Mouse (Mus musculus): ENCODE measurements around the gene Prr14l.
"Not testable (repeated sequence)": the region's sequence is repeated elsewhere in the genome, so short reads cannot be mapped to it uniquely, and the experiment has no call there.

The Prr14l gene

DNA sequence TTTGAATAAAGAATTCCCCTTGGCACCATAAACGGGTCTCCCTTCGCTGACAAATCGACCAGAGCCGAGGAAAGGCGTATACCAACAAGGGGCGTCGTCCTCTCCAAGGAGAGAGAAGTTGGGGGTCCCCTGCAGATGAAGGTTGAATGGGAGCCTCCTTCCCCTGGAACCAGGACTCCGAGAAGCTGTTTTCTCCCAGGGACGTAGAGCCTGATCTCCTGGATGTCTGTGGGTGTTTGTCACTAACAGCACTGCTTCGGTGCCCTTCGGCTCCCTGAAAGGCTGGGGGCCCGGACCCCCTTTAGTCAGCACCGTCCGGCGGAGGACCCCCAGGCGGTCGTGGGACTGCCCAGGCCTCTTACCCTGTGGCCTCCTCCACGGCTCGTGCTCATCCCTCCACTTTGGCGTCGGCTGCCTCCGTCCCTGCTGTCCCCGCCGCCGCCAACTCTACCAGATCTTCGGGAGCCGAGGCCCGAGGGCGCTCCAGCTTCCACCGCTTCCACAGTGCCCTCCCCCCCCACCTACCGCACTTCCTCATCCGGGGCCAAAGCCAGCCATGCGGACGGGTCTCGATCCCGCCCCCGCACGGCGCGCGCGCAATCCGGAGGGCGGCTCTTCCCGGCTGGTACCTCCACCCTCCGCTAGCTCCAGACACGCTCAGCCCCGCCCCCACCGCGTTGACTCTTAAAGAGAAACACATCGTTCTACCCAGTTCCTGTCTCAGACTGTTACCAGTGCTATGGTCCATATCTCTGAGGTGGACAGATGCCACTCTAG is at the start of gene Prr14l:
Gene Prr14l, minus strand, starts transcription at position 526 of the 777 bp plus-strand sequence.
- DNase-seq (ENCODE audit: extremely low read depth, insufficient read length, low spot score), result peak; percentile 96

DNA sequence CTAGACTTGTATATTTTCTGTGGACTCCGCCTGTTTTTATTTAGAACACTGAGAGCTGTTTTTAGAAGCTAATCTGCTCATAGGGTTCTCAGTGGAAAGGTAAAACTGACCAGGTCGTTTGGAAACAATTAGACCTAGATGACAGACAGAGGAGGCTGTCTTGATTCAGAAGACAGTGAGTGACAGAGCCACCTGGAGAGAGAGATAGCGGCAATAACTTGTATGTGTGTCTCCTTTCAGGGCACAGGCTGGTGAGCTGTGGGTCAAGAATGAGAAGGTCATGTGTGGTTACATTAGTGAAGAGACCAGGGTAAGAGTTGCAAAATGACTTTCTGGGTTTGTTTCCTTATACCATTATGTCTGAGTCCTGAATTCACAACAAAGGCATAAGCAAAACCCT is 32.7 kb upstream of the Prr14l start:
- DNase-seq (ENCODE audit: extremely low read depth, insufficient read length, low spot score), result no peak

- no peak for DNase-seq (ENCODE audit: extremely low read depth, insufficient read length, low spot score)
Measured at GRCm38 (mm10) chr5:32872346-32872745, 18.3 kb upstream of the Prr14l start.

GRCm38 (mm10) chr5:32869389-32870024 is 15.5 kb upstream of the Prr14l start:
- no peak for DNase-seq (ENCODE audit: extremely low read depth, insufficient read length, low spot score)

DNA sequence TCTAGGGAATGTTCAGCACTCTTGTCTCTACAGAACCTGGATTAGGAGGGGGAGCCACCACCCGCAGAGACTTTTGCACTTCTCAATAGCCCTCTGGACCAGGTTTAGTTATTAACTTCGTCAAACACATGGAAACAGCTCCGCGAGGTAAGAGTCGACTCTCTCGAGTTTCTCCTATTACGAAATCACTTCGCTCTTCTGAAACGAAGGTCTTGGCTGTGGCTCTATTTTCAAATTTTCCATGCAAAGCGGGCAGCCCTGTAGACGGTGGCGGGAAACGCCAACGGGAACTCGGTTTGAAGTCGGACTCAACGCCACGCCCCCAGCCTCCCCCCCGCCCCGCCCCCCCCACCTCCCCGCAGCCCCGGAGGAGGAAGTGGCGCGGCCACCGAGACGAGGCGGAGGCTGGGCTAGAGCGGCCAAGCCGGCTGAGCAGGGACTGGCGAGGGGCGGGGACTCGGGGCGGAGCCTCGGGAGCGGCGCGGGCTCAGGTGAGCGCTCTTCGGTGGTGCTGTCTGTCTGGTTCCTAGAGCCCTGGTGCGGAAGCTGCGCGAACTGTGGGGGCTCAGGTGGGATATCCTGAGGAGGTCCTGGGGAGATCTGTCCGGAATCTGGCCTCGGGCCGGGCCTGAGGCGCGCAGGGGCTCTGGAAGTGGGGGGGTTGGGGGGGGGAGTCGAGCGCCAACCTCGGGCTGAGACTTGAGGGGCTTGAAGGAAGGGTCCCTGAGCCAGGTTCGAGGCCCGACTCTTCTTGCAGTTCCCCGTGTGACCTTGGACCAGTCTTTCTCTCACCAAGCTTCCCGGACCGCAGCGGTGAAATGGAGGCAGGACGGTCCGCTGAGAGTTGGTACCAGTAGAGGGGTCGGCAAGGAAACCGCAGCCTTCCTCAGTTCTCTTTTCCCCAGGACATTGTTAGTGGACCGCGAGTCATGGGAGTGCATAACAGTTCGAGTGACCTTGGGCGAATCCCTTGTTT is 9.5 kb upstream of the Prr14l start, which contains the start of gene Depdc5:
Gene Depdc5, plus strand, starts transcription at position 449 of the 976 bp plus-strand sequence.
- peak; percentile 86 for DNase-seq (ENCODE audit: extremely low read depth, insufficient read length, low spot score)

GRCm38 (mm10) chr5:32862469-32863132 is 8.5 kb upstream of the Prr14l start:
- peak; percentile 27 for DNase-seq (ENCODE audit: extremely low read depth, insufficient read length, low spot score)

DNA sequence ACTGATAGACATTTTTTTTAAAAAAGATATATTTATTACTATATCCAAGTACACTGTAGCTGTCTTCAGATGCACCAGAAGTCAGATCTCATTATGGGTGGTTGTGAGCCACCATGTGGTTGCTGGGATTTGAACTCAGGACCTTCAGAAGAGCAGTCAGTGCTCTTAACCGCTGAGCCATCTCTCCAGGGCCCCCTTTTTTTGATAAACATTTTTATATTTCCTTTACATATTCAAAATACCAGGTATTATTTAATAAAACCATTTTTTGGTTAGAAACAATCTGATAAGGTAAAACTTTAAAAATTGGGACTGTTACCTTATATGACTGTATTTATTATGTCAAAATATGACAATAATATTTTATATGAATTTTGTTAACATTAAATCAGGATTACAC is 7.0 kb upstream of the Prr14l start:
- no peak for DNase-seq (ENCODE audit: extremely low read depth, insufficient read length, low spot score)

GRCm38 (mm10) chr5:32857781-32858220 is 3.7 kb upstream of the Prr14l start:
- no peak for DNase-seq (ENCODE audit: extremely low read depth, insufficient read length, low spot score)

DNA sequence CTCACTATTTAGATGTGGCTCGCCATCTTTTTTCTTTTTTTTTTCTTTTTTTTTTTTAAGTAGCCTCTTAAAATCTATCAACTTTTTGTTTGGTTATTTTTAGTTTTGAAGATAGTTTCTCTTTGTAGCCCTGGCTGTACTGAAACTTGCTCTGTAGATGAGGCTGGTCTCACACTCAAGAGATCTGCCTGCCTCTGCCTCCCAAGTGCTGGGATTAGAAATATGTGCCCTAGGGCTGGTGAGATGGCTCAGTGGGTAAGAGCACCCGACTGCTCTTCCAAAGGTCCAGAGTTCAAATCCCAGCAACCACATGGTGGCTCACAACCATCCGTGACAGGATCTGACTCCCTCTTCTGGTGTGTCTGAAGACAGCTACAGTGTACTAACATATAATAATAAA is 1.2 kb upstream of the Prr14l start:
- not testable (repeated sequence) for DNase-seq (ENCODE audit: extremely low read depth, insufficient read length, low spot score)

GRCm38 (mm10) chr5:32854818-32855217 is 762 bp upstream of the Prr14l start:
- DNase-seq (ENCODE audit: extremely low read depth, insufficient read length, low spot score), result no peak

- DNase-seq (ENCODE audit: extremely low read depth, insufficient read length, low spot score), result no peak
Measured at GRCm38 (mm10) chr5:32852026-32852425, 2.0 kb downstream of the Prr14l start.

DNA sequence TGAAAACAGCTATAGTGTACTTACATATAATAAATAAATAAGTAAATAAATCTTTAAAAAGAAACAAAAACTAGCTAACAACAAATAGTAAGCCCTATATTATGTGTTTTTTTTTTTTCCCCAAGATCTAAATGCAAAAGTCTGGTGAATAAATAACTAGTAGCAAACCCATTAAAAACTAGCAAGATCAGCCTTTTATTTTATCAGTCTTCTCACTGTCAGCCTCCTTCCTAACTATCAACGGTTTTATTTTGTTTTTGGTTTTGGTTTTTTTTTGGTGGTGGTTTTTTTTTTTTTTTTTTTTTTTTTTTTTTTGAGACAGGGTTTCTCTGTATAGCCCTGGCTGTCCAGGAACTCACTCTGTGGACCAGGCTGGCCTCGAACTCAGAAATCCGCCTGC is 4.5 kb downstream of the Prr14l start:
- DNase-seq (ENCODE audit: extremely low read depth, insufficient read length, low spot score), result not testable (repeated sequence)

DNA sequence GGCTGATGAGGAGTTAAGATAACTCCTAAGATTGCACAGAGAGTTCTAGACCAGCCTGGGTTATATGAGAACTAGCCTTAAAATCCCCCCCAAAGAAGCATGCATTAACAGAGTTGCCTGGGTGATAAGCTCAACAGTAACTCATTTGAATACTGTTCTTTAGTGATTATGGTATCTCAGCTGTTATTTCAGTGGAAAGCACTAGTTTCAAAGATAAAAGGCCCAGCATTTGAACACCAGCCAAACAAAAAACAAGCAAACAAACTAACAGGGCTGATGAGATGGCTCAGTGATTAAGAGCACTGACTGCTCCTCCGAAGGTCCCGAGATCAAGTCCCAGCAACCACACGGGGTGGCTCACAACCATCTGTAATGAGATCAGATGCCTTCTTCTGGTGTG is 4.9 kb downstream of the Prr14l start:
- no peak for DNase-seq (ENCODE audit: extremely low read depth, insufficient read length, low spot score)

GRCm38 (mm10) chr5:32840029-32840428 is 14.0 kb downstream of the Prr14l start:
- DNase-seq (ENCODE audit: extremely low read depth, insufficient read length, low spot score), result no peak

- DNase-seq (ENCODE audit: extremely low read depth, insufficient read length, low spot score), result no peak
Measured at GRCm38 (mm10) chr5:32836976-32837375, 17.1 kb downstream of the Prr14l start.

GRCm38 (mm10) chr5:32834497-32834896 is 19.6 kb downstream of the Prr14l start:
- DNase-seq (ENCODE audit: extremely low read depth, insufficient read length, low spot score), result no peak

DNA sequence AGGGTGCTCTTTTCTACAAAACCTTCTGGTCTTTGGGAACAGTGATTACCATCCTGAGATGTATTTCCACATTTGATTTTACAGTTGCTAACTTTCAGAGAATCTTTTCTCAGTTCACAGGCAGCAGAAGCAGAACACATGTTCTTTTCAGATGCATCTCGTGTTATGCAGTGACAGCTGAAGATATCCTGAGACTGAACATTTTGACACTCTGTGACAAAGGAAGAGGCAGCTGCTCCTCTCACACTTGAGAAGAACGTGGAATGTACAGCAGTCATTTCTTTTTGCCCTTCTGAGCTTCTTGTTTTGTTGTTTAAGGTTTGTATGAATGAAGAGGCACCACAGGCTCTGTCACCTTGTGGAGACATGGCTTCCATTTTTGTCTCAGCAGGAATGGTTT is 24.0 kb downstream of the Prr14l start:
- no peak for DNase-seq (ENCODE audit: extremely low read depth, insufficient read length, low spot score)

DNA sequence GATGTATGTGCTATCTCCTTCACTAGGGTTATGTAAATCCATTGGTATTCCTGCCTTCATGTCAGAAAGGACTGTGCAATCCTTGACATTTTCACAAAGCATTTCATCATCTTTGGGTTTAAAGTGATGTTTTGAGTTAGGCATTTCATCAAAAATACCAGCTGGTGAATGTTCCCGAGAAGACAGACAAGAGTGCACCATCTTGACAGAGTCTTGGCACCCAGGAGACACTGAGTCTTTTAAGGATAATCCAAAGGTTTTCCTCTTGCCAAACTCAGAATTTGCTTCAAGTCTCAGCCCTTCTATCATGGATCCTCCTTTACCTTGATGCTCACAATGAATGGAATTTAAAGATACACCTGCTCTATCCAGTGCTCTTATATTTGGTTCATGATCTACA is 25.3 kb downstream of the Prr14l start:
- not testable (repeated sequence) for DNase-seq (ENCODE audit: extremely low read depth, insufficient read length, low spot score)

DNA sequence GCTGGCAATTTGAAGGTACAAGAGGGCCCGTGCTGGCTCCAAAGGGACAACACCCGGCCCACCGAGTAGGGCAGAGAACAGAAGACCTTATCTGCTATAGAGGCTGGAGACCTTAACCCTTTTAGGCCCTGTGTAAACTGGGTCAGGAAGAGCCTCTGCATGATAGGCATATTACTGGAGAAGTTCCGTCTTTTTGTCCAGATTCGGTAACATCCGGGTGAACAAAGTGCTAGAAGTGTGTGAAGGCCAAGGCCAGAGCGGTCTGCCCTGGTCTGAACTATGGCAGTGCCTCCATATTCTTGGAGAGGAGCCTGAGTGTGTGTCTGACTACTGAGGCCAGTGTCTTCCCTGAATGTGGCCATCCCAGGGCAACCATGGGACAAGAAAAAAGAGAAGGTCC is 27.0 kb downstream of the Prr14l start, which contains the start of gene Gm20671:
Gene Gm20671, minus strand, starts transcription at position 101 of the 400 bp plus-strand sequence.
- DNase-seq (ENCODE audit: extremely low read depth, insufficient read length, low spot score), result no peak

DNA sequence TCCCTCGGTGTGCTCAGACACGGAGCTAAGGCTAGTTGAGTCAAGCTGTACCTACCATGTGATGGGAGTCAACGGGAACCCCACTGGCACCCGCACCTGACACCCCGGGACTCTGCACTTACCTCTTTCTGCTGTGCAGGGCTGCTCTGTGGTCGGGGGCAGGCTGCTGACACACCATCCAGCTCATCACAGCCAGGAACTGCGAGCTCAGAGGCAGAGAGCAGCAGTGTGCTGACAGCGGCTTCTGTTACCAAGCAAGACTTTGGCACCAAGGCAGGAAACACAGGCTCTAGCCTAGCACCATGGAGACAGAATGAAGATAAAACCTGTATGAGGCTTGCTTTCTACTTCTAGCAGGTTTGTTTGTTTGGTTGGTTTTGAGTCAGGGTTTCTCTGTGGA is 33.6 kb downstream of the Prr14l start:
- DNase-seq (ENCODE audit: extremely low read depth, insufficient read length, low spot score), result no peak

Measured in 3134 (cell line).